Mouse (Mus musculus) erythroblast, embryonic 14.5 days (primary cell): Measurements from ENCODE around the gene Tubg2.

Experiments used
- GATA1 ChIP-seq: IDR thresholded peaks from 2 replicates; pipeline ENCODE4 v1.6.1; 2012; ENCODE audit warnings: low read length, inconsistent platforms, mixed read lengths
- TAL1 ChIP-seq: IDR thresholded peaks from 3 replicates; pipeline ENCODE4 v1.6.1; 2012; ENCODE audit warnings: low read length, inconsistent platforms, mixed read lengths

GRCm38 (mm10) chr11:101173112-101173511 is 17.4 kb downstream of the Tubg2 start:
- TF ChIP-seq GATA1, result no peak
- TF ChIP-seq TAL1, result no peak
